Mouse (Mus musculus) frontal cortex, adult (tissue): ENCODE data around the gene Ubxn6.

Experiments
- ATAC-seq: cut with Nextera tagmentation; 2 replicates; pipeline ENCODE4 v1.9.2; 2017; ENCODE audit warnings: mild to moderate bottlenecking, moderate library complexity, mixed read lengths; ENCODE audit not compliant: low TSS enrichment

Ubxn6 gene

GRCm38 (mm10) chr17:56055945-56056678, 18.7 kb downstream of the Ubxn6 start:
- no peak for ATAC-seq

GRCm38 (mm10) chr17:56054938-56055337, 19.9 kb downstream of the Ubxn6 start:
- no peak for ATAC-seq

DNA sequence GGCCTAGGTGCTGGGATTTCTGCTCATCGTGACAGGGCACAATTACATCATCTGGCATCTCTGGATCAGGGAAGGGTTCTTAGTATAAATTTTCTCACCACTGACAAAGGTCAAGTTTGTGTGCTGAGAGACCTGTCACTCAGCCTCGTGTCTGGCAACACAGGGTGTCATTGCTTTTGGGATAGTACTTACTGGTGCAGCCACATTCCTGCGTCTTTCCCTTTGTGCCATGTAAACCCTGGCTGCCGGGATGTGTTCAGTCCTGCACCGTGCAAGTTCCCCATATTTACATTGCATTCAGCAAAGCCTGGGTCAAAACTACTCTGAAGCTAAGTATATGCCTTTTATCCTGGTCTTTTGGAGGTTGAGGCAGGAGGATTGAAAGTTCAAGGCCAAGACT, 23.5 kb downstream of the Ubxn6 start:
- no peak for ATAC-seq

DNA sequence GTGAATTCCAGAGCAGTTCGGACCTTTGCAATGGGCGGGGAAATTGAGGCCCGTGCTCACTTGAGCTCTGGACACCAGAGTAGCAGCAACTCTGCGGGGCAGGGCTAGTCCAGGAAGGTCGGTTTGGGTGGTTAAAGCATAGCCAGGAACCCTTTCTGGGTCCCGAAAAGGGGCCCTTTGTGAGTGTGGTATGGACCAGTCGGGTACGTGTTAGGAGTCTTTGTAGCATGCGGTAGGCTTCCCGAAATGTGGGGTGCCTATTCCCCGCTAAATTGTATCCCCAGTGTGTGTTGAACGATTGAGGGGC, 34.0 kb downstream of the Ubxn6 start:
- no peak for ATAC-seq

GRCm38 (mm10) chr17:56040030-56040856, 34.6 kb downstream of the Ubxn6 start, which contains the start of gene Chaf1a:
Gene Chaf1a (plus strand): TSS chr17:56040439.
- peak; percentile 83 for ATAC-seq

DNA sequence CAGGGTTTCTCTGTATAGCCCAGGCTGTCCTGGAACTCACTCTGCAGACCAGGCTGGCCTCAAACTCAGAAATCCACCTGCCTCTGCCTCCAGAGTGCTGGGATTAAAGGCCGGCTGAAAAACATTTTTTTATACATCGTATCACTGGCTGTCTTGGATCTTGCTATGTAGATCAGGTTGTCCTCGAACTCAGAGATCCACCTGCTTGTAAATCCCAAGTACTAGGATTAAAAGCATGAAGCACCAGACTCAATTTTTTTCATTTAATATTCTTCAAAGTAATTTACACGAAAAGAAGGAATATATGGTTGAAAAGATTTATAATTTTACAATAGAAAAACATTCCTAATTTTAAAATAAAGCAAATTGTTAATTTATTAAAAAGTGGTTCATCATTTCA, 35.5 kb downstream of the Ubxn6 start:
- ATAC-seq, result no peak

DNA sequence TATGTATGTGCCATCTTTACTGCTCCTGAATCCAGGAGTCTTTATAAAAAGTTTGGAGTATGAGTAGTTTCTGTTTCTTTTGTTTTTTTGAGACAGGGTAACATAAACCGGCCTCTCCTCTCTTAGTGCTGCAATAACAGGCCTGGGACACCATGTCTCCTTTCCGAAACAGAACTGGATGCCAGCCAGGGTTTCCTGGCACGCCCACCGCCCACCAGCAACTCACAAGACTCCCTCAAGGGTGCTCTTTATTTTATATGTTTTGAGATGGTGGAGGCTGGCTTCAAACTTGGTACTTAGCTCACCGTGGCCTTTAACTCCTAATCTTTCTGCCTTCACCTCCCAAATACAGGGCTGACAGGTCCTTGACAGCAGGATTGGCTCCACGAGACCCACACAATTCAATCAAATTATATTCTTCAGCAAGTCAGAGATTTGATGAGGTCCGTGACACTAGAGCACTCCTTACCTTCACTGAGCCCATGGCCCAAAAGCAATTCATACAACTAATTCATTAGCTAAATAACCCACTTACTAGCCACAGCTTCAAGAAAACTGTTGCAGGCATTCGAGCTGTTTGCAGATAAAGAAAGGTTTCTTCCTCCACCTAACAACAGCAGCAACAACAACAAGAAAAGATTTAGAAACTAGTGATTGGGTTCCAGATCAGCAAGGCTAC, 36.1 kb downstream of the Ubxn6 start:
- ATAC-seq, result no peak

- no peak for ATAC-seq
Observed at GRCm38 (mm10) chr17:56036901-56037287, 37.9 kb downstream of the Ubxn6 start.

GRCm38 (mm10) chr17:56036176-56036900, 38.5 kb downstream of the Ubxn6 start, which contains the start of gene Sh3gl1:
Gene Sh3gl1 (minus strand): TSS chr17:56036635.
- ATAC-seq, result peak; percentile 82

- no peak for ATAC-seq
Observed at GRCm38 (mm10) chr17:56035216-56035615, 39.6 kb downstream of the Ubxn6 start.

- ATAC-seq, result no peak
Observed at GRCm38 (mm10) chr17:56034726-56035100, 40.1 kb downstream of the Ubxn6 start.

DNA sequence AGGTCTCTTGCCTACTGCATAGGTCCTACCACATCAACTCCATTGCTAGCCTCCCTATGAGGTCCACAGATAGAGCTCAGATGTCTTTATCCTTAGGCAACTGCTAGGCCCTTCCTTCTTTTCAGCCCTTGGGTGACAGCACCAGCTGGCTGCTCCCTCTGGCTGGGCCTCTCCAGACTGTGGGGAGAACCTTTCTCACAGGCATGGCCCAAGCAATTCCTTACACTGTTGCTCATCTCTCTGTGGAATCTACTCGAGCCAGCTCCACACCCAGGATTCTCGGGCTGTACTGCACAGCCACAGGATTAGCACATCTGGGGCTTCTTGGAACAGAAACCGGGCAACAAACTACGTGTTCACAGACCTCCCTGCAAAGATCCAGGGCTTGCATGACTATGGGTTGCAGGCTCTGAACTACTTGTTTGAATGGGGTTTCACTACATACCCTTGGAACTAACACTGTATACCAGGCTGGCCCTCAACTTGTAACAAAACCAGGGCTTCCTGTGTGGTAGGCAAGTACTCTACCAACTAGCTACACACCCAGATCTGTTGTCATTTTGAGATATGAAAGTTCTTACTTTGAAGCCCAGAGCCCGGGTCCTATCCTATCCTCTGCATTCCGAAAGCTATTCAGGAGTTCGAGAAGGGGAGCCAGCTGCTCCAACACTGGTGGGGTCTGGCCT, 40.6 kb downstream of the Ubxn6 start:
- no peak for ATAC-seq

GRCm38 (mm10) chr17:56032831-56033230, 42.0 kb downstream of the Ubxn6 start:
- ATAC-seq, result no peak

DNA sequence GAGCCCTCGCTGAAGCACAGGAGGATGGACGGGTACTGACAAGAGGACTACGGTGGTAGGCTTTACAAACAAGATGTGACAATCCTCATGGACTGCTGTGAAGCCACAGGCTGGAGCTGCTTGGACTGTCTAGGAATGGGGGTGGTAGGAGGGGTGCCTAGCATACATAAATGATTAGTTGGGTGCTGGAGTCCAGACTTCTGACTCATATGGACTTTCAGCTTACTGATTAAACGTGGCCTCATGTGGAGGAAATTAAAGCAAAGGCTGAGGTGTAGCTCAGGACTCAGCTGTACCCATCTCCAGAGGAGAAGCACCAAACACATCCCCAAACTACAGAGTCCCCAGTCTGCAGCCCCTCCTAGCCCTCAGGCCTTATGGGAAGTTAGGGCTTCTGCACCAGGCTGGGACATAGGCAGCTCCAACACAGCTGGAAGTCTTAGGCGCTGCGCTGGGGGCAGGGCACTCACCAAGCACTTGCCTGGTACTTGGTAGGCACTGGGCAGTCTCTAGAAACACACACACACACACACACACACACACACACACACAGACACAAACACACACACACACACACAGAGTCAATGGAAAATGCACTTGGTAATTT, 42.6 kb downstream of the Ubxn6 start:
- ATAC-seq, result no peak

DNA sequence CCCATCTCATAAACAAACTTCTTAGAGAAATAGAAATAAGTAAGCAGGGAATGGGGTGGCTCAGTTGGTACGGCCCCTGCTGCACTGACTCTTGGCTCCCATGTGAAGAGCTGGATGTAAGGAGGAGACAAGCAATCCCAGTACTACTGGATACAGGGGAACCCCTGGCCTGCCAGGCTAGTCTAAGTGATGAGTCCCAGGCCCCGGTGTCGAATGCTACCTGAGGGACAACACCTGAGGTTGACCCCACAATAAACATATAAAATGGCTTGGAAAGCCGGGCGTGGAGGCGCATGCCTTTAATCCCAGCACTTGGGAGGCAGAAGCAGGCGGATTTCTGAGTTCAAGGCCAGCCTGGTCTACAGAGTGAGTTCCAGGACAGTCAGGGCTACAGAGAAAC, 43.4 kb downstream of the Ubxn6 start:
- ATAC-seq, result no peak

DNA sequence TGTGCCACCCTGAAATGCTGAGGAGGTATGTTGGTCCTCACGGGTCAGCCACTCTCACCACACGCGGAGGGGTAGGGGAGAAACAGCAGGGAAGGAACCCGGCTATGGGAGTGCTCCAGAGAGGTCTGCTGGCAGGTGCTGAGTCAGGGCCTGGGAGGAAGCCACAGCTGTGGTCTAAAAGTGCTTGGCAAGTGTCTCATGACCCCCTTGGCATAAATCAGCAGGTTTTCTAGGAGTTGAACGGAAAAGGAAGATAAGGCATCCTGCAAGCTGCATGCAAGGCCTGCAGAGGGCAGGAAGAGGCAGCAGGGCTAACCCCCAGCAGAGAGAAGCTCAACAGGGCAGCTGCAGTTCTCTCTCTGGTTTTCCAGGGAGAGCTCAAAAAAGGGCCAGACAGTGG, 43.9 kb downstream of the Ubxn6 start:
- ATAC-seq, result no peak

GRCm38 (mm10) chr17:56030238-56030870, 44.5 kb downstream of the Ubxn6 start:
- no peak for ATAC-seq

GRCm38 (mm10) chr17:56027801-56028441, 46.9 kb downstream of the Ubxn6 start:
- no peak for ATAC-seq

- no peak for ATAC-seq
Observed at GRCm38 (mm10) chr17:56026881-56027280, 47.9 kb downstream of the Ubxn6 start.

GRCm38 (mm10) chr17:56026303-56026702, 48.5 kb downstream of the Ubxn6 start:
- no peak for ATAC-seq
